Mouse (Mus musculus): ENCODE data around the gene Rassf8. TPM values are rescaled to one million over a fixed set of nuclear protein-coding genes. Genes with fewer than 3 reads are reported as not detected.

Rassf8 gene
- polyA plus RNA-seq, 1 experiment from 2014 or later, result 3.8 TPM

DNA sequence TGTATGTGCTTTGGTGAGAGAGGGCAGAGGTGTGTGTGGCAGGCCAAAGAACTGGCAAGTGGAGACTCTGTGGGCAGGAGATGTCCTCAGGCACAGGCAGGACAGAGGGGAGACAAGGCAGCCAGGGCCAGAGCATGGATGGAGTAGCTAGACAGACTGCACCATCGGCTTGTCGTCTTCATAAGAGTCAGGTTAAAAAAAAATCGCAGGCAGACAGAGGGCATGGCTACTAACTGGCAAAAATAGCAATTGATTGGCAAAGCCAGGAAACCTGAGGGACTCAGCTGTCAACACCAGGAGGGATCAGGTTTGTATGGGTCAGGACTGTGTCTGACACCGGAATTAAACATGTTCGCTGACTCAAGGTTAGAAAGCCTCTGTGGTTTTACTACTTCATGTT, 108.2 kb downstream of the Rassf8 start:
- no peak overlapping the region for H3K4me2 ChIP-seq
- H3K4me1 ChIP-seq (ENCODE audit: control insufficient read depth, insufficient read depth, low read length), result peaks cover 18% of the 10 kb centered on the region
- DNase-seq (ENCODE audit: low spot score, missing footprints) (no peak), ATAC-seq (ENCODE audit: low FRiP score) (no peak)
- no peak overlapping the region for H3K9ac ChIP-seq (ENCODE audit: low read length)
- no peak overlapping the region for H3K27ac ChIP-seq (ENCODE audit: low read depth, low read length)
- no peak overlapping the region for H3K4me3 ChIP-seq (ENCODE audit: low read depth, low read length)
- 64% methylated on average over 5 of the region's 5 CpGs for WGBS
- no peaks in the 10 kb centered on the region for H3K36me3 ChIP-seq (ENCODE audit: control insufficient read depth, insufficient read depth, low read length)
- H3K9me3 ChIP-seq (ENCODE audit: control insufficient read depth, low read length), result no peaks in the 10 kb centered on the region
- peaks cover 4% of the 10 kb centered on the region; the same call in 1 of the 2 replicates for H3K27me3 ChIP-seq (ENCODE audit: control insufficient read depth, insufficient read depth, low read length)

DNA sequence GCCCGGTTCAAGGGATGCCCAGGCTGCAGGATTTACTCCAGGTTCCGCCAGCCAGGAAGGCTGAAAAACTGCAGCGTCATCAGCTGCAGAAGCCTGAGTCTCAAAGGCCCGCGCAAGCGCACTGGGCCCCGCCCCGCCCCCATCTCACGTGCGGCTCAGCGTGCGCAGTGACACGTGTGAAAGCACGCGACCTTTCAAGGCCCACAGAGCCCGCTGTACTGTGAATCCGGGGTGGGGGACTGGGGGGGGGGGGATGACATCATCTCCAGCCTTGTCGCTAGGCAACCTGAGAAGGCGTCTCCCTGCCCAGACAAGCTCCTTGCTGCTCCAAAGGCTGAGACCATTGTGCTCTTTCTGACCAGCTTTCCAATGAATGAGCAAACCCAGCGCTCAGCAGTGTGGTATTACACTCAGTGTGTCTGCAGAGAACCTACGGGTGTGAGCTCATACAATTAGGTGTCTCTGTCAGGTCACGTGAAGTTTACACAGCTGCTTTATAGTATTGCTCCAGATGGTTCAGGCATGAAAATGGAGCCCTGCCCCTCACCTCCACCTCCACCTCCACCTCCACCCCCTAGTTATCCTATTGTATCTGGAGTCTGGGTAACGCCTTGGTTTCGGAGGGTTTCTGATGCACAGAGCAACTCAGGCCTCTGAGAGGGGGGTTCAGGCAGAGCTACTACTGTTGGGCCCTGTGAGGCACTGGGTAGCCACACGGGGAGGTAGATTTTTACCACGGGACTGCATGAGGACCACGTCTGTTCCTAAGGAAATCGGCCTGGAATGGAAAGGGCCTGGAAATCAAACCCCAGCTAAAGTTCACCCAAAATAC, 109.4 kb downstream of the Rassf8 start:
- Histone ChIP-seq H3K27ac (ENCODE audit: low read depth, low read length) (peak overlapping the region; percentile 54), H3K36me3 (ENCODE audit: control insufficient read depth, insufficient read depth, low read length) (no peaks in the 10 kb centered on the region), H3K4me1 (ENCODE audit: control insufficient read depth, insufficient read depth, low read length) (peaks cover 18% of the 10 kb centered on the region), H3K4me2 (peak overlapping the region; percentile 34), H3K9ac (ENCODE audit: low read length) (peak overlapping the region; percentile 51), H3K4me3 (ENCODE audit: low read depth, low read length) (0 out of 2 replicates have a peak overlapping the region, but pooled peaks have one; percentile 4), H3K9me3 (ENCODE audit: control insufficient read depth, low read length) (no peaks in the 10 kb centered on the region), H3K27me3 (ENCODE audit: control insufficient read depth, insufficient read depth, low read length) (peaks cover 7% of the 10 kb centered on the region; the same call in 1 of the 2 replicates)
- peak; percentile 97 for ATAC-seq (ENCODE audit: low FRiP score)
- 4% methylated on average over 28 of the region's 28 CpGs for WGBS
- peak; percentile 100 for DNase-seq (ENCODE audit: low spot score, missing footprints)

DNA sequence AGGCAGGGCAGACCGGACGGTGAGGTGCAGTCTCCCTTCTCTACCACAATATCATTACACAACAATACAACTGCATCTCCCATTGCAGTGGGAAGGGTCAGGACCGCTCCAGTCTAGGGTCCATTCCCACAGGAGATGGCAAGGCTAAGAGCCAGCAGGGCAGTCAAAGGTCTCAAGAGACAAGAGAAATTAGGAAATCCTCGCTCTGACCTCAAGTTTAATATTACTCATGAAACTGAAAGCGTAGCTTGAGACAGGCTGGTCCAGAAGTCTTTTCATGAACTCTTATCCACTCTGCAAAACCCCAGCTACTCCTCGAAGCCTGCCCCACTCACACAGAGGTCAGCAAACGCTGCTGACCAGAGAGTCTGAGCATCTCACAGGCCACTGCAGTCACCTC, 110.9 kb downstream of the Rassf8 start:
- WGBS, result 85% methylated on average over 7 of the region's 7 CpGs
- Histone ChIP-seq H3K4me2 (no peak overlapping the region), H3K4me1 (ENCODE audit: control insufficient read depth, insufficient read depth, low read length) (peaks cover 18% of the 10 kb centered on the region), H3K9ac (ENCODE audit: low read length) (no peak overlapping the region), H3K9me3 (ENCODE audit: control insufficient read depth, low read length) (no peaks in the 10 kb centered on the region), H3K27ac (ENCODE audit: low read depth, low read length) (no peak overlapping the region), H3K36me3 (ENCODE audit: control insufficient read depth, insufficient read depth, low read length) (no peaks in the 10 kb centered on the region), H3K4me3 (ENCODE audit: low read depth, low read length) (no peak overlapping the region), H3K27me3 (ENCODE audit: control insufficient read depth, insufficient read depth, low read length) (peaks cover 16% of the 10 kb centered on the region)
- no peak for ATAC-seq (ENCODE audit: low FRiP score)
- no peak for DNase-seq (ENCODE audit: low spot score, missing footprints)

DNA sequence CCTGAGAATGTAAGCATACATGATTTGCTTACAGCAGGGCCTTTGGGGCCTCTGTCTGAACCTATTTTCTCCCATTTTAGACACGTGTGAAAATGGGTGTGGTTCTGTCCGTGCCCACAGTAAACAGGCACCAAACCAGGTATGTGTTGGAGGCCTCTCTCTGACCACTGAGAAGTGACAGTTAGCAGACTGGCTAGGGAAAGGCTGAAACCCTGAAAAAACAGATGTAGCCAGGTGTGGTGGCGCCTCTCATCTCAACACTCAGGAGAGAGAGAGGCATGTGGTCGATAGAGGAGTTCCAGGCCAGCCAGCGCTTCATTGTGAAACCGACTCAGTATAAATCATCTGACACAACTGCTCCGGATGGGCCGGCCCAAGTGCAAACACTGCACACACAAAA, 111.9 kb downstream of the Rassf8 start:
- no peaks in the 10 kb centered on the region for H3K9me3 ChIP-seq (ENCODE audit: control insufficient read depth, low read length)
- no peak overlapping the region for H3K9ac ChIP-seq (ENCODE audit: low read length)
- peaks cover 25% of the 10 kb centered on the region for H3K27me3 ChIP-seq (ENCODE audit: control insufficient read depth, insufficient read depth, low read length)
- peaks cover 20% of the 10 kb centered on the region for H3K4me1 ChIP-seq (ENCODE audit: control insufficient read depth, insufficient read depth, low read length)
- DNase-seq (ENCODE audit: low spot score, missing footprints), result no peak
- no peak for ATAC-seq (ENCODE audit: low FRiP score)
- H3K4me2 ChIP-seq, result no peak overlapping the region
- WGBS, result 77% methylated on average over 8 of the region's 8 CpGs
- H3K4me3 ChIP-seq (ENCODE audit: low read depth, low read length), result no peak overlapping the region
- H3K27ac ChIP-seq (ENCODE audit: low read depth, low read length), result no peak overlapping the region
- H3K36me3 ChIP-seq (ENCODE audit: control insufficient read depth, insufficient read depth, low read length), result no peaks in the 10 kb centered on the region

DNA sequence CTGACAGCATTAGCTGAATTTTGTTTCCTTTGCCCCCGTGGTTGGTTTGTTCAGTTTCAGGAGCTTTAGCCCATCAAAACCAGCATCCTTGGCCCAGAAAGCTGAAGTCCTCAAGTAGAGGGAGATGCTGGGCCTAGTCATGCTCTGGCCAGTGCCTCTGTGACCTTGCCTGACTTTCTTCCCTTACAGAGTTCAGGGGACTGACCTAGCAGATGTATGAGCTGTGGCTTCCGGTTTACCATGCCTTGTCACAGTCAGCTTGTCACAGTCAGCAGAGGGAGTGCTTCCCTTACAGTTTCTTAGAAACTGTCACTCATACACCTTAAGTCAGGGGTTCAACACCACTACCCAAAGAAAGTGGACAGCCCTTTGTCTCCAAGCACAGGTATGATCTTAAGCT, 113.8 kb downstream of the Rassf8 start:
- H3K4me3 ChIP-seq (ENCODE audit: low read depth, low read length), result no peak overlapping the region
- H3K36me3 ChIP-seq (ENCODE audit: control insufficient read depth, insufficient read depth, low read length), result no peaks in the 10 kb centered on the region
- DNase-seq (ENCODE audit: low spot score, missing footprints) (no peak), ATAC-seq (ENCODE audit: low FRiP score) (no peak)
- no peak overlapping the region for H3K4me2 ChIP-seq
- H3K27me3 ChIP-seq (ENCODE audit: control insufficient read depth, insufficient read depth, low read length), result peaks cover 45% of the 10 kb centered on the region
- no peak overlapping the region for H3K9ac ChIP-seq (ENCODE audit: low read length)
- H3K27ac ChIP-seq (ENCODE audit: low read depth, low read length), result no peak overlapping the region
- peaks cover 23% of the 10 kb centered on the region for H3K4me1 ChIP-seq (ENCODE audit: control insufficient read depth, insufficient read depth, low read length)
- H3K9me3 ChIP-seq (ENCODE audit: control insufficient read depth, low read length), result no peaks in the 10 kb centered on the region
- WGBS, result 69% methylated on average over 2 of the region's 2 CpGs

DNA sequence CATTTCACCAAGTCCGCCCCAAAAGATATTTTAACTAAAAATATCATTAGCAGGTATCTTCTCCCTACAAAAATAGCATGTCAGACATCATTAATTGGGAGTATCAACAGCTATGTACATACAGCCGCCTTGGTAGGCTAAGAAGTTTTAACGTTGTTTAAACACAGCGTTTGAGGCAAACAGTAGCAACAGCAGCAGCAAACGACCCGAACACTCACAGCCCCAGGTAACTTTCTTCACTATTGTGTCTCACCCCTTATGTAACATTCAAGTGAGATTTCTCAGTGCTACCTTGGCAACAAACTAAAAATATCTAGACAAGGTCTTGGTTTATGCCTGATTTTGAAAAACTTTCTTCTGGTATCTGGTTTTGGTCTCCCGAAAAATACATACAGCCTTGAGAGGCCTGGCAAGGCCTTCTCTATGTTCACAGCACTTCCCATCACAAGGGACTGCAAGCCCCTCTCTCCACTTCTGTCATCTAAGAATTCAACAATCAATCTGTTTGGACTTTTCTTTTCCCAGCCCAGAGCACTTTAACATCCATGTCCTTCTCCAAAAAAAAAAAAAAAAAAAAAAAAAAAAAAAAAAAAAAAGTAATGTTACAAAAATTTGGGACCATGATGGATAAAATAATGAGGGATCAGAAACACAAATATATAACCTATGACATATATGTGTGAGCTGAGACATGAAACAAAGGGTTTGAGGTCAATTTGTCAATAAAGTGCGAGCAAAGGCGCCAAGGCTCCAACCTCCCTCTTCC, 115.1 kb downstream of the Rassf8 start:
- Histone ChIP-seq H3K4me3 (ENCODE audit: low read depth, low read length) (no peak overlapping the region), H3K4me2 (peak overlapping the region; percentile 95), H3K9ac (ENCODE audit: low read length) (no peak overlapping the region), H3K27me3 (ENCODE audit: control insufficient read depth, insufficient read depth, low read length) (peaks cover 52% of the 10 kb centered on the region), H3K27ac (ENCODE audit: low read depth, low read length) (no peak overlapping the region), H3K4me1 (ENCODE audit: control insufficient read depth, insufficient read depth, low read length) (peaks cover 24% of the 10 kb centered on the region), H3K9me3 (ENCODE audit: control insufficient read depth, low read length) (no peaks in the 10 kb centered on the region), H3K36me3 (ENCODE audit: control insufficient read depth, insufficient read depth, low read length) (no peaks in the 10 kb centered on the region)
- 62% methylated on average over 9 of the region's 9 CpGs for WGBS
- no peak for DNase-seq (ENCODE audit: low spot score, missing footprints)
- no peak for ATAC-seq (ENCODE audit: low FRiP score)

DNA sequence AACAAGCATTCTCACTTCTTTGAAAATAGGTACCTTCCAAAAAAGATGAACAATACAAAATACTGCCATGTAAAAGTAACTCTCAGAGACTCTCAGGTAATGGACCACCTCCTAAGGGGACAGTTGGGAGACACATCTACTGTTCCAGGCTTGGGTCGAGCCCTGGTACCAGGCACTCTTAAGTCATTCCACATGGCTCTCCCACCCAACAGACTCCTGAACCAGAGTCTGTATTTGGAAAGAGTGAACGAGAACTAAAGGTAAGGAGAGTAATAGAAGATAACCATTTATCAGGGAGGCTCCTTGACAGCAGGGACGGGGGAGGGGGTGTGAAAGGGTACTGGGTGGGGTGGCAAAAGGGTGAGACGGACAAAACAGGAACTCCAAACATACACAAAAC, 115.8 kb downstream of the Rassf8 start:
- Histone ChIP-seq H3K36me3 (ENCODE audit: control insufficient read depth, insufficient read depth, low read length) (no peaks in the 10 kb centered on the region), H3K9me3 (ENCODE audit: control insufficient read depth, low read length) (no peaks in the 10 kb centered on the region), H3K4me2 (peak overlapping the region; percentile 95), H3K9ac (ENCODE audit: low read length) (no peak overlapping the region; the same call in 1 of the 2 replicates), H3K27me3 (ENCODE audit: control insufficient read depth, insufficient read depth, low read length) (peaks cover 56% of the 10 kb centered on the region), H3K4me1 (ENCODE audit: control insufficient read depth, insufficient read depth, low read length) (peaks cover 22% of the 10 kb centered on the region), H3K4me3 (ENCODE audit: low read depth, low read length) (peak overlapping the region; percentile 55), H3K27ac (ENCODE audit: low read depth, low read length) (no peak overlapping the region)
- DNase-seq (ENCODE audit: low spot score, missing footprints), result peak; percentile 88
- no peak for ATAC-seq (ENCODE audit: low FRiP score)
- WGBS, result 18% methylated on average over 4 of the region's 4 CpGs

DNA sequence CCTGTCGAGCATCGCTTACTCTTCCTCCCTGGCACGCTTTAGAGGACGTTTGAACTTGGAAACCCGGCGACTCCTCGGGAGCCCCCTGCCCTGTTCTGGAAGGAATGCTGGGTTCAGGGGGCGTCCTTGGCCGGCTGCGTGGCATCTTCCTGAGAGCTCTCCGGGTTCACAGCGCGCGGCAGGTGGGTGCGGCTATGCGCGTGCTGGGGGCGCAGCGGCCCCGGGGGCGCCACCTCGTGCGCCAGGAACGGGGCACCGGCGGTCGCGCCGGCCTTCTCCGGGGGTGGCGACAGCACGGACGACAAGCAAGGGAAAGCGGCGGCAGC, 116.2 kb downstream of the Rassf8 start:
- H3K4me1 ChIP-seq (ENCODE audit: control insufficient read depth, insufficient read depth, low read length), result peaks cover 22% of the 10 kb centered on the region
- peak overlapping the region; percentile 95 for H3K4me2 ChIP-seq
- DNase-seq (ENCODE audit: low spot score, missing footprints) (no peak), ATAC-seq (ENCODE audit: low FRiP score) (no peak)
- under 1% methylated on average over 35 of the region's 35 CpGs for WGBS
- peak overlapping the region; percentile 55 for H3K4me3 ChIP-seq (ENCODE audit: low read depth, low read length)
- no peaks in the 10 kb centered on the region for H3K36me3 ChIP-seq (ENCODE audit: control insufficient read depth, insufficient read depth, low read length)
- peak overlapping the region; percentile 70 for H3K9ac ChIP-seq (ENCODE audit: low read length)
- no peaks in the 10 kb centered on the region for H3K9me3 ChIP-seq (ENCODE audit: control insufficient read depth, low read length)
- H3K27me3 ChIP-seq (ENCODE audit: control insufficient read depth, insufficient read depth, low read length), result peaks cover 59% of the 10 kb centered on the region
- H3K27ac ChIP-seq (ENCODE audit: low read depth, low read length), result no peak overlapping the region
